Mouse (Mus musculus) macrophage (primary cell): ENCODE data around the gene Thy1. TPM values are rescaled to one million over a fixed set of nuclear protein-coding genes. Genes with fewer than 3 reads are reported as not detected.

Experiments
- H3K27ac ChIP-seq: fragments of 350-480 bp; formaldehyde crosslinking; 2 replicates; pipeline ENCODE4 v1.9.0; 2021
- H3K36me3 ChIP-seq: fragments of 350-480 bp; formaldehyde crosslinking; 2 replicates; pipeline ENCODE4 v1.9.0; 2021; ENCODE audit errors: inconsistent target
- H3K4me3 ChIP-seq: fragments of 350-480 bp; formaldehyde crosslinking; 2 replicates; pipeline ENCODE4 v1.9.0; 2021; ENCODE audit errors: inconsistent target
- H3K79me2 ChIP-seq: fragments of 350-480 bp; formaldehyde crosslinking; 2 replicates; pipeline ENCODE4 v1.9.0; 2021; ENCODE audit errors: inconsistent target
- WGBS: methylation state at CpG from one replicate; pipeline ENCODE4 v1.1.7; 2026; ENCODE audit warnings: inconsistent platforms; ENCODE audit not compliant: missing documents; 5-methylcytosine and 5-hydroxymethylcytosine counted together
- polyA plus RNA-seq: library from polyadenylated mRNA; stranded (reverse); fragments of 250-400 nt; gene quantifications from 3 replicates; pipeline ENCODE4 v1.2.4, GENCODE M21; 2018; ENCODE audit warnings: inconsistent platforms

Thy1 gene
- polyA plus RNA-seq, 1 experiment from 2014 or later, result 0.87 TPM

DNA sequence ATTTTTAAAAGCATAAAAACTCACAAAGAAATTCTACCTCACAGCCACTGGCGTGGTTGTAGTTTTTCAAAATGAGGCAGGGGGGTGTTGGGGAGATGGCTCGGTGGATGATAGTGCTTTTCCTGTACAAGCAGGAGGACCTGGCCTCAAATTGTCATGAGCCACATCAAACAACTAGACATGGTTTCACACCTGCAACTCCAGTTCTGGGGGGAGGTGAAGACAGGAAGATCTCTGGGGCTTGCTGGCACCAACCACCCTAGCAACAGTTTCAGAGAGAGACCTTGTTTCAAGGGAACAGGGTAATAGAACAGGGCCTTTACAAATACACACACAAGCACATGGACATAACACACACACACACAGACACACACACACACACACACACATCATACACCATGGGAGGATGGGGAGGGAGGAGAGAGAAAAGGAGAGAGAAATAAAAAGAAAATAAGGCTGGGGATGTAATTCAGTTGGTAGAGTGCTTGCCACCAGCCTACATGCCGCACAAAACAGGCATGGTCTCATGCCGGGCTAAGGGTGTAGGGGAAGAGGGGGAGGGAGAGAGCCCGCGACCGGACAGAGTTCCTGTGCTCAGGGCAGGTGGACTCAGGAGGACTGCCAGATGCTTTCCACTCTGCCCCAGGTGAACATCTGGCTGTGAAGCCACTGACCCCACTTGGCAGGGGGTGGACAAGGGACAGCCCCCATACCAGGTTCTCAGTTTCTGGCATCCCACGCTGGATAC lies 20.9 kb upstream of the Thy1 start:
- H3K79me2 ChIP-seq, result no peaks in the 10 kb centered on the region
- no peaks in the 10 kb centered on the region for H3K36me3 ChIP-seq
- no peak overlapping the region for H3K27ac ChIP-seq
- 77% methylated on average over 8 of the region's 8 CpGs for WGBS
- H3K4me3 ChIP-seq, result no peak overlapping the region

GRCm38 (mm10) chr9:44024096-44024495 lies 19.1 kb upstream of the Thy1 start:
- WGBS, result 20% methylated on average over 1 of the region's 3 CpGs
- Histone ChIP-seq H3K79me2 (no peaks in the 10 kb centered on the region), H3K27ac (no peak overlapping the region), H3K36me3 (no peaks in the 10 kb centered on the region), H3K4me3 (no peak overlapping the region)

GRCm38 (mm10) chr9:44029580-44030236 lies 13.5 kb upstream of the Thy1 start:
- Histone ChIP-seq H3K36me3 (no peaks in the 10 kb centered on the region), H3K4me3 (no peak overlapping the region), H3K79me2 (no peaks in the 10 kb centered on the region), H3K27ac (no peak overlapping the region)
- 35% methylated on average over 4 of the region's 5 CpGs for WGBS

- H3K79me2 ChIP-seq, result no peaks in the 10 kb centered on the region
- no peaks in the 10 kb centered on the region for H3K36me3 ChIP-seq
- 77% methylated on average over 4 of the region's 4 CpGs for WGBS
- H3K27ac ChIP-seq, result no peak overlapping the region
- no peak overlapping the region for H3K4me3 ChIP-seq
Observed at GRCm38 (mm10) chr9:44030646-44031045, 12.5 kb upstream of the Thy1 start.

DNA sequence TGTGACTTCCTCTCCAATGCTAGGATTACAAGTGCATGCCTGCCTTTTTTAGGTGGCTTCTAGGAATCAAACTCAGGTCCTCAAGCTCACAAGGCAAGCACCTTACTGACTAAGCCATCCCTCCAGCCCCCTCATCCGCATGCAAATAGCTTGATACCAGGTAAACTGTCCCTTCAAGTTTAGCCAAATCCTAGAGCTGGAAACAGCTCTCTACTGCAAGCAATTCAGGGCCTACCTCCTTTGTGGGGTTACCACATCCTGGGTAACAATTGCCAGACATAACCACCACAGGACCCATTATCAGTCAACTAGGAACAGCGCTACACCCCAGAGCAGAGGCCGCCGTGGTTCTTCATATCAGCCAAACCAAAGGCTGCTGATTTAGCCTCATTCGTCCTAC lies 12.1 kb upstream of the Thy1 start:
- WGBS, result 51% methylated on average over 5 of the region's 5 CpGs
- no peak overlapping the region for H3K4me3 ChIP-seq
- no peak overlapping the region for H3K27ac ChIP-seq
- no peaks in the 10 kb centered on the region for H3K79me2 ChIP-seq
- H3K36me3 ChIP-seq, result no peaks in the 10 kb centered on the region

DNA sequence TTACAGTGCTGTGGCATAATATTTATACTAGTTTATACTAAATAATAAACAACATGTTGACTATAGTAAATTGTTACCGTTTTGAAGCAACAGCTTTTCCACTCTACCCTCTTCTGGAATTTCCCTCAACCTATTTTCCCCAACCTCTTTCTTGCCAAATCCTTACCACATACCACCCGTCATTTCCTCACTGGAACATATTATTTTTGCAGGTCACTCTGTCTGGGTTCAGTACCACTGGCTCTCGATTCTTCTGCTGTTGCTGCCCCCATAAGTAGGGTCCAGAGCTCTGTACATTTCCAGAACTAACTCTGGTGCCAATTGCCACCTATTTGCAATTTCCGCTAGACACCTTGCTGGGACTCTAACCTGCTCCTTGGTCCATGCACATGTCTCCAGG lies 11.2 kb upstream of the Thy1 start:
- WGBS, result 36% methylated on average over 4 of the region's 4 CpGs
- no peak overlapping the region for H3K4me3 ChIP-seq
- H3K79me2 ChIP-seq, result no peaks in the 10 kb centered on the region
- no peaks in the 10 kb centered on the region for H3K36me3 ChIP-seq
- H3K27ac ChIP-seq, result no peak overlapping the region

DNA sequence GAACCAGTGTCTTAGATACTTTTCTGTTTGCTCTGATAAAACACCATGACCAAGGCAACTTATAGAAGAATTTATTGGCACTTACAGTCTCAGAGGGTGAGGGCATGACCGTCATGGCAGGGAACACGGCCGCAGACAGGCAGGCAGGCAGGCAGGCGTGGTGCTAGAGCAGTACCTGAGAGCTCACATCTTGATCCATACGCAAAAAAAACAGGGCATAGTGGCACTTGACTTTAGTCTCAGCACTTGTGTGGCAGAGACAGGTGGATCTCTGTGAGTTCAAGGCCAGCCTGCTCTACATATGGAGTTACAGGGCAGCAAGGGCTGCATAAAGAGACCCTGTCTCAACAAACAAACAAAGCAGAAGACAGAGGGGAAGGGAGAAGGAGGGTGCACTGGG lies 9.9 kb upstream of the Thy1 start:
- H3K4me3 ChIP-seq, result no peak overlapping the region
- H3K79me2 ChIP-seq, result no peaks in the 10 kb centered on the region
- H3K27ac ChIP-seq, result no peak overlapping the region
- 100% methylated on average over 4 of the region's 5 CpGs for WGBS
- H3K36me3 ChIP-seq, result no peaks in the 10 kb centered on the region

DNA sequence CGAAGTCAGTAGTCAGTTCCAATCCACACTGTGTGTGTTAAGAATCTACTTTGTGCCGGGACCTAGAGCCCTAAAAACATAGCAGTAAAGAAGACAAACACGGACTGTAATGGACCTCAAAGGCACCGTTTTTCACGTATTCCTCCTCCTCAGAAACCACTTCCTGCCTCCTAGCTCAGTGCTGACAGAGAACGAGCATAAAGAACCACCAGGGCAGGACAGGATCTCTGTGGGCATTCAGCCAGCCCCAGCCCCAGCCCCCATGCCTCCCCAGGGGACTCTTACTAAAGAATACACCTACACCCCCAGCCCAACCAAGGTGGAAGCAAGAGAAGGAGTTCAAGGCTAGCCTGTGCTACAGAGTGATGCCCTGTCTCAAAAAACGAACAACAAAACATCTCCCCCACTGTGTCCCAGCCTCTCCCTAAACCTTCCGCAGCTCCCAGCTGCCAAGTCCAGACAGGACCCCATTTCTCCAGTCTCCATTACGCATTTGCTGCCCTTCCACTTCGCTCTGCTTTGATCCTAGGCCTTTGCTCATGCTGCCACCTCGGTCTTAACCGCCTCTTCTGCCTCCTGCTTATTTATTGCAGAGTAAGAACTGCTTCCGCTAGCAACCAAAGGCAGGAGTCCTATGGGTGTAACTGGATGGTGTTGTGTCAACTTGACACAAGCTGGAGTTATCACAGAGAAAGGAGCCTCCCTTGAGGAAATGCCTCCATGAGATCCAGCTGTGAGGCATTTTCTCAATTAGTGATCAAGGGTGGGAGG lies 9.0 kb upstream of the Thy1 start:
- 57% methylated on average over 13 of the region's 13 CpGs for WGBS
- Histone ChIP-seq H3K4me3 (no peak overlapping the region), H3K79me2 (no peaks in the 10 kb centered on the region), H3K27ac (no peak overlapping the region), H3K36me3 (no peaks in the 10 kb centered on the region)

- no peak overlapping the region for H3K4me3 ChIP-seq
- H3K79me2 ChIP-seq, result no peaks in the 10 kb centered on the region
- WGBS, result 81% methylated on average over 5 of the region's 5 CpGs
- no peak overlapping the region for H3K27ac ChIP-seq
- no peaks in the 10 kb centered on the region for H3K36me3 ChIP-seq
Observed at GRCm38 (mm10) chr9:44037106-44037505, 6.1 kb upstream of the Thy1 start.

GRCm38 (mm10) chr9:44041511-44042395 lies 1.4 kb upstream of the Thy1 start:
- WGBS, result 96% methylated on average over 7 of the region's 7 CpGs
- no peak overlapping the region for H3K27ac ChIP-seq
- no peak overlapping the region for H3K4me3 ChIP-seq
- H3K36me3 ChIP-seq, result no peaks in the 10 kb centered on the region
- H3K79me2 ChIP-seq, result no peaks in the 10 kb centered on the region

GRCm38 (mm10) chr9:44042396-44042680 lies 846 bp upstream of the Thy1 start:
- 90% methylated on average over 1 of the region's 1 CpGs for WGBS

DNA sequence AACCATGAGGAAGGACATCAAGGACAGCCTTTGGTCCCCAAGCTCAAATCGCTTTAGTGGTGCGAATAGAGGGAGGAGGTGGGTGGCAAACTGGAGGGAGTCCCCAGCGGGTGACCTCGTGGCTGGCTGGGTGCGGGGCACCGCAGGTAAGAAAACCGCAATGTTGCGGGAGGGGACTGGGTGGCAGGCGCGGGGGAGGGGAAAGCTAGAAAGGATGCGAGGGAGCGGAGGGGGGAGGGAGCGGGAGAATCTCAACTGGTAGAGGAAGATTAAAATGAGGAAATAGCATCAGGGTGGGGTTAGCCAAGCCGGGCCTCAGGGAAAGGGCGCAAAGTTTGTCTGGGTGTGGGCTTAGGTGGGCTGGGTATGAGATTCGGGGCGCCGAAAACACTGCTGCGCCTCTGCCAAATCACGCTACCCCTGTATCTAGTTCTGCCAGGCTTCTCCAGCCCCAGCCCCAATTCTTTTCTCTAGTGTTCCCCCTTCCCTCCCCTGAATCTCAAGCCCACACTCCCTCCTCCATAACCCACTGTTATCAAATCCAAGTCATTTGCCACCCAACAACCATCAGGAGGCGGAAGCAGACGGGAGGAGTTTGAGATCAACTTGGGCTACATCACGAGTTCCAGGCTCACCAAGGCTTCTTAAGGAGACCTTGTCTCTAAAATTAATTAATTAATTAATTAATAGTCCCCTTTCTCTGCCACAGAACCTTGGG lies 683 bp downstream of the Thy1 start:
- Histone ChIP-seq H3K36me3 (no peaks in the 10 kb centered on the region), H3K27ac (no peak overlapping the region), H3K4me3 (no peak overlapping the region), H3K79me2 (no peaks in the 10 kb centered on the region)
- WGBS, result 20% methylated on average over 20 of the region's 23 CpGs

More at GRCm38 (mm10) chr9:44042396-44042680, 846 bp upstream of the Thy1 start:
- Histone ChIP-seq H3K27ac (no peak overlapping the region), H3K4me3 (no peak overlapping the region), H3K79me2 (no peaks in the 10 kb centered on the region), H3K36me3 (no peaks in the 10 kb centered on the region)

DNA sequence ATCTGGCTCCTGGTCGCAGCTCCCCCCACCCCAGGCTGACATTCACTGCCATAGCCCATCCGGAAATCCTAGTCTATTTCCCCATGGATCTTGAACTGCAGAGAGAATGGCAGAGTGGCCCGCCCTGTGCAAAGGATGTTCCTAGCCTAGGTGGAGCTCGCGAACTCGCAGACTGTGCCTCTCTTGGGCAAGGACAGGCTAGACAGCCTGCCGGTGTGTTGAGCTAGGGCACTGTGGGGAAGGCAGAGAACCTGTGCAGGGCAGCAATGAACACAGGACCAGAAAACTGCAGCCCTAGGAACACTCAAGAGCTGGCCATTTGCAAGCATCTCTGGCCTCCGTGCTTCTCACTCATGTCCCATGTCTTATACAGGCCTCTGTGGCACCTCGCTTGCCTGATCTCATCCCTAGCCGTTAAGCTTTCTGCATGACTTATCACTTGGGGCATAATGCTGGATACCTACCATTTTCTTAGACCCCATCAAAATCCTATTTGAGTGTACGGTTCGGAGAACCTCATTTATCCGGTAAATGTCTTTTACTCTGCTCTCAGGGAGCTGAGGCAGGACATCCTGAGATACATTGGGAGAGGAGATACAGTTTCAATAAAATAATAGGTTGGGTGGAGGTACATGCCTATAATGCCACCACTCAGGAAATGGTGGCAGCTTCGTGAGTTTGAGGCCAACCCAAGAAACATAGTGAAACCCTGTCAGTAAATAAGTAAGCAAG lies 1.4 kb downstream of the Thy1 start:
- Histone ChIP-seq H3K79me2 (no peaks in the 10 kb centered on the region), H3K4me3 (no peak overlapping the region), H3K36me3 (no peaks in the 10 kb centered on the region), H3K27ac (no peak overlapping the region)
- whole genome bisulfite sequencing, result 82% methylated on average over 14 of the region's 14 CpGs
